Mouse (Mus musculus) erythroblast, embryonic 14.5 days (primary cell): Measurements from ENCODE around the gene Tmem9.

Experiments
- GATA1 ChIP-seq: IDR thresholded peaks from 2 replicates; pipeline ENCODE4 v1.6.1; 2012; ENCODE audit warnings: low read length, inconsistent platforms, mixed read lengths
- TAL1 ChIP-seq: IDR thresholded peaks from 3 replicates; pipeline ENCODE4 v1.6.1; 2012; ENCODE audit warnings: low read length, inconsistent platforms, mixed read lengths

GRCm38 (mm10) chr1:136007211-136008158, at the start of gene Tmem9:
- TF ChIP-seq TAL1: no peak
- peak; percentile 63; the same call in 1 of the 2 replicates for TF ChIP-seq GATA1
